12 mouse cellular contexts compared by ENCODE assay signal in the genomic region with DNA sequence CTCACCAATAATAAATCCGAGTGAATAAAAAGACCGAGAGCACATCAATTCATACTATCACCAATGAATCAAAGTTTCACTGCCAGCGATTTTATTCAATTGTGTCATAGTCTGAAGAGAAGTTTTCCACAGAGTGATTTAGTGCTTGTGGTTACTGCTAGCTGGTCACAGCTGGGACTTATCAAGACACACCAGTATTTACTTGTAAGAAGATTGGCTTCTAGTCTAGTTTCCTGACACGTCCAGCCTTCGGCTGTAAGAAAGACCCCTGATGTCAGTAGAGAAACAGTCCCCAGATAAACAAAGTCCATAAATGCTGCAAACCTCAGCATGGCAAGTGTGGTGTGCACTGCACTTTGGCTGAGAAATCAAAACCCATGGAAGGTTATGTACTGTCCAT.
DNase-seq lines count a peak whose midpoint lies in the region; ATAC-seq and TF ChIP-seq lines count a peak whose summit lies in the region.
"Had no signal": no experiment of that assay in that cellular context is flagged by ENCODE, and none has a peak within 500 bp of the region (broad histone marks: within the 10 kb centered on the region; RNA-seq: fewer than 3 reads in every experiment).

No protein-coding gene starts in this region.

- no peak; the same call in 1 of the 2 replicates for ATAC-seq in heart, embryonic 11.5 days (replicated peaks; ENCODE audit: insufficient number of reproducible peaks, low FRiP score, low TSS enrichment)
- ATAC-seq in heart, postnatal 0 days (ENCODE audit: insufficient read depth, low read depth) = no peak
- ATAC-seq in lung, embryonic 16.5 days (ENCODE audit: low read depth) = peak; percentile 90
- ATAC-seq: forebrain, embryonic 13.5 days had no signal

- H3K4me2 ChIP-seq in heart, embryonic 11.5 days = no peak overlapping the region
- H3K4me2 ChIP-seq in heart, postnatal 0 days (ENCODE audit: low read depth, low read length) = no peak overlapping the region
- H3K4me2 ChIP-seq in lung, embryonic 16.5 days (ENCODE audit: low read depth, low read length) = no peak overlapping the region
- H3K4me2 ChIP-seq: forebrain, embryonic 13.5 days had no signal

- TF ChIP-seq CTCF in heart, postnatal 0 days (IDR thresholded peaks at IDR 0.05; ENCODE audit: low read depth) = no peak

- no peaks in the 10 kb centered on the region for H3K27me3 ChIP-seq in heart, embryonic 11.5 days (ENCODE audit: control insufficient read depth, insufficient read depth, low read length)
- no peaks in the 10 kb centered on the region for H3K27me3 ChIP-seq in heart, postnatal 0 days (ENCODE audit: control insufficient read depth, insufficient read depth, low read length)
- no peaks in the 10 kb centered on the region for H3K27me3 ChIP-seq in lung, embryonic 16.5 days (ENCODE audit: control insufficient read depth, insufficient read depth, low read depth, low read length)
- H3K27me3 ChIP-seq: forebrain, embryonic 13.5 days had no signal

- H3K36me3 ChIP-seq in heart, embryonic 11.5 days (ENCODE audit: control insufficient read depth, insufficient read depth, low read length) = no peaks in the 10 kb centered on the region
- no peaks in the 10 kb centered on the region for H3K36me3 ChIP-seq in heart, postnatal 0 days (replicated peaks; ENCODE audit: control insufficient read depth, insufficient read depth, low read length)
- H3K36me3 ChIP-seq in lung, embryonic 16.5 days (ENCODE audit: control insufficient read depth, insufficient read depth, low read length) = no peaks in the 10 kb centered on the region

- peak overlapping the region; percentile 36; the same call in 1 of the 2 replicates for H3K27ac ChIP-seq in heart, embryonic 11.5 days (ENCODE audit: low read depth, low read length)
- peak overlapping the region; percentile 46 for H3K27ac ChIP-seq in heart, postnatal 0 days (ENCODE audit: low read depth)
- no peak overlapping the region for H3K27ac ChIP-seq in lung, embryonic 16.5 days (ENCODE audit: low read length)
- H3K27ac ChIP-seq: forebrain, embryonic 13.5 days had no signal

- peaks cover 36% of the 10 kb centered on the region for H3K4me1 ChIP-seq in heart, embryonic 11.5 days (ENCODE audit: control insufficient read depth, insufficient read depth, low read length)
- peaks cover 41% of the 10 kb centered on the region for H3K4me1 ChIP-seq in heart, postnatal 0 days (ENCODE audit: control insufficient read depth, insufficient read depth)
- peaks cover 39% of the 10 kb centered on the region for H3K4me1 ChIP-seq in lung, embryonic 16.5 days (replicated peaks; ENCODE audit: control insufficient read depth, insufficient read depth, low read length)
- H3K4me1 ChIP-seq: megakaryocyte, embryonic 14.5 days had no signal

- no peaks in the 10 kb centered on the region for H3K9me3 ChIP-seq in heart, embryonic 11.5 days (replicated peaks; ENCODE audit: control insufficient read depth, low read length)
- H3K9me3 ChIP-seq in heart, postnatal 0 days (replicated peaks; ENCODE audit: control insufficient read depth, low read length) = no peaks in the 10 kb centered on the region
- no peaks in the 10 kb centered on the region for H3K9me3 ChIP-seq in lung, embryonic 16.5 days (ENCODE audit: control insufficient read depth, low read length)
- H3K9me3 ChIP-seq: forebrain, embryonic 13.5 days; megakaryocyte, embryonic 14.5 days had no signal

- H3K4me3 ChIP-seq in heart, embryonic 11.5 days (ENCODE audit: low read depth, low read length) = no peak overlapping the region
- no peak overlapping the region for H3K4me3 ChIP-seq in heart, postnatal 0 days (ENCODE audit: low read depth, low read length)
- H3K4me3 ChIP-seq in lung, embryonic 16.5 days (ENCODE audit: low read length) = no peak overlapping the region
- H3K4me3 ChIP-seq: forebrain, embryonic 13.5 days; megakaryocyte, embryonic 14.5 days had no signal

- no peak for TF ChIP-seq EP300 in heart, postnatal 0 days (IDR thresholded peaks at IDR 0.05; ENCODE audit: low read depth)

- no peak for DNase-seq in heart, postnatal 4 days
- peak; percentile 61 for DNase-seq in adipocyte (ENCODE audit: low spot score)
- DNase-seq in heart, postnatal 0 days (ENCODE audit: low spot score) = peak; percentile 58
- no peak for DNase-seq in cerebellum, adult 8-10 months
- no peak for DNase-seq in cerebellum, postnatal 4 days (ENCODE audit: low spot score in 2 of 2)
- no peak for DNase-seq in adrenal gland, adult (ENCODE audit: inconsistent age in 2 of 2, low spot score in 1 of 2)
- DNase-seq: adrenal gland, postnatal 36 days; cerebellum, postnatal 10 days had no signal

- 43% methylated on average over 5 of the region's 5 CpGs for WGBS in heart, embryonic 11.5 days (ENCODE audit: insufficient replicate concordance)
- WGBS in heart, postnatal 0 days = 46% methylated on average over 5 of the region's 5 CpGs
- WGBS in lung, embryonic 16.5 days = 42% methylated on average over 5 of the region's 5 CpGs

- no peak overlapping the region for H3K9ac ChIP-seq in heart, embryonic 11.5 days (ENCODE audit: low read depth, low read length)
- no peak overlapping the region for H3K9ac ChIP-seq in heart, postnatal 0 days (replicated peaks; ENCODE audit: low read depth, low read length)
- no peak overlapping the region for H3K9ac ChIP-seq in lung, embryonic 16.5 days (ENCODE audit: low read length)
- H3K9ac ChIP-seq: forebrain, embryonic 13.5 days had no signal

Comparison
In these comparisons a context has a peak if more than half of its experiments do, and no peak if none do; other contexts are left out.
1. DNase-seq: peak in adipocyte (single experiment) and heart, postnatal 0 days (single experiment); none in heart, postnatal 4 days (single experiment), cerebellum, adult 8-10 months (single experiment), cerebellum, postnatal 4 days (0 of 2) and adrenal gland, adult (0 of 2).